Mouse (Mus musculus) ES-Bruce4 (cell line): ENCODE measurements at regions not wholly inside any gene's neighbourhood (a gene's known extent, or its start where the extent isn't known, plus 50 kb on each side); places are given as distances from the start of the nearest gene placed in this dataset.

Experiments used
- H3K27ac ChIP-seq: 2 replicates; pipeline ENCODE4 v1.5.1; 2012; ENCODE audit warnings: low read length, inconsistent platforms; ENCODE audit not compliant: insufficient read depth
- H3K27me3 ChIP-seq: 2 replicates; pipeline ENCODE4 v1.6.1; 2012; ENCODE audit warnings: mild to moderate bottlenecking, low read length, inconsistent platforms; ENCODE audit not compliant: control insufficient read depth, poor library complexity, insufficient read depth, severe bottlenecking
- H3K36me3 ChIP-seq: 2 replicates; pipeline ENCODE4 v1.6.1; 2012; ENCODE audit warnings: inconsistent platforms, mild to moderate bottlenecking, low read length, moderate library complexity; ENCODE audit not compliant: control insufficient read depth, poor library complexity, insufficient read depth, severe bottlenecking
- H3K4me1 ChIP-seq: one replicate; pipeline ENCODE4 v1.8.1; 2011; ENCODE audit warnings: low read length; ENCODE audit not compliant: control insufficient read depth, insufficient read depth
- H3K4me3 ChIP-seq: 2 replicates; pipeline ENCODE4 v1.5.1; 2011; ENCODE audit warnings: low read depth, mild to moderate bottlenecking, low read length
- H3K9ac ChIP-seq: 2 replicates; pipeline ENCODE4 v1.6.1; 2012; ENCODE audit warnings: low read depth, mild to moderate bottlenecking, inconsistent platforms; ENCODE audit not compliant: poor library complexity, severe bottlenecking
- H3K9me3 ChIP-seq: replicated peaks from 2 replicates; pipeline ENCODE4 v1.6.1; 2012; ENCODE audit warnings: mild to moderate bottlenecking, low read length, inconsistent platforms; ENCODE audit not compliant: control insufficient read depth, poor library complexity, insufficient read depth, severe bottlenecking
- CTCF ChIP-seq: IDR thresholded peaks from one replicate; pipeline ENCODE4 v1.8.1; 2011; ENCODE audit warnings: low read depth, low read length
- EP300 ChIP-seq: IDR thresholded peaks from 2 replicates; pipeline ENCODE4 v1.6.1; 2011; ENCODE audit warnings: low read depth, low read length; ENCODE audit not compliant: insufficient read depth
- POLR2A ChIP-seq: IDR thresholded peaks from one replicate; pipeline ENCODE4 v1.8.1; 2011; ENCODE audit warnings: low read length; ENCODE audit not compliant: insufficient read depth

DNA sequence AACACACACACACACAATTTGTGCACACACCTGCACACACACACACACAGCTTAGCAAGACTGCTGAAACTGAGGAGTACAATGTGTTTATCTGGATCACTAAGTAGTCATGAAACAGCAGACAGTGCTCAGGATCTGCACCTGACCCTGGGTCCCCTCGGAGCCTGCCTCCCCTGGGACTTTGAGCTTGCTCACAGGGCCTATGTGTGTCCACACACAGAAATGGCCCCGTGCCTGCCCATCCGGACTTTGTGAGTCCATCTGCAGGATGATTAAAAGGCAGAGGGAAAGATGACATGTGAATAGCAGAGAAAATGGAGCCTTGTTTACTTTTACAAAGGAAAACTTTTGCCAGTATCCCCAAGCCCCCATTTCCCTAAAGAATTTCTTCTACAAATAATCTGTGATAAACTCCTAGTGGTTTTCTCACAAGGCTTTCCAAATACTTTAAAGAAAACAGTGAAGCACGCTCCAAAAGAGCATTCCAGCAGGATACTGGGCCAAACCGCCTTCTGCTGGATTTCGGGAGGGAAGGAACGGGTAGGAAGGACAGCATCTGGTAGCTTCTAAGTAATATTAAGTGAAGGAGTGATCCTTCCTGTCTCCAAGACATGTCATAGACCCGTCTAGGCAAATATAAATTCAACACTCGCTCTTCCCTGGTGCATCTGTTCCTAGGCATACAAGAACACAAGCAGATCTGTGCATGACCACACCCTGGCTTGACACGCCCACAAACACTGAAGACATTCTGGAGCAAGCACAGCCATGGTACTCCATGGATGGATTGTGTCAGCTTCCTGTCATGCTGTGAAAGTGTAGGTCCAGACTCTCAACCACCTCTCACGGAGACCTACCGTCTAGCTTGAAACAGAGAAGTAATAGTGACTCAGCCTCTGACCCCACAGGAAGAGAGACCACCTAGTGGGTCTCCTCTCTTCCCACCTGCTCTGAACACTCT is 52.1 kb upstream of the Zfp637 start:
- H3K27me3 ChIP-seq: no peaks in the 10 kb centered on the region
- no peaks in the 10 kb centered on the region for H3K36me3 ChIP-seq
- no peaks in the 10 kb centered on the region for H3K4me1 ChIP-seq
- H3K9me3 ChIP-seq: no peaks in the 10 kb centered on the region
- H3K4me3 ChIP-seq: no peak overlapping the region
- no peak for TF ChIP-seq POLR2A
- no peak for TF ChIP-seq CTCF
- no peak for TF ChIP-seq EP300
- H3K9ac ChIP-seq: no peak overlapping the region
- no peak overlapping the region for H3K27ac ChIP-seq

DNA sequence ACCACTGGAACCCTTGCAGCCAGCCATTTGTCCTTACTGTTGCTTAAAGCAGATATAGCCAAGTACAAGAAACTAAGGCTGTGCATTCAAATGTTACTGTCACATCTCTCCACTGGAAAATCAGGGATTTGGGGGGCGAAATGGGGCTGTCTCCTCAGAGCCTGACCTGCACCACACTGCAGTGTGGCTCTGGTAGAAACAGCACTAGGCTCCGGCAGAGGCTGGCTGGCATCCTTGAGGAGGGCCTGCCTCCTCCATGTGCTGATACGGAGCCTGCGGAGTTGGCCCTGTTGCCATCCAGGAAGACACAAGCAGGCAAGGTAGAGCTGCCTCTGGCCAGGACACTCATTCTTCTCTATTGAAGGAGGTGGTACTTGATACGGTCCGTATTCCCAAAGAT is 50.4 kb upstream of the Zfp637 start:
- no peak overlapping the region for H3K9ac ChIP-seq
- H3K27me3 ChIP-seq: no peaks in the 10 kb centered on the region
- no peak overlapping the region for H3K27ac ChIP-seq
- no peaks in the 10 kb centered on the region for H3K9me3 ChIP-seq
- H3K4me3 ChIP-seq: no peak overlapping the region
- TF ChIP-seq CTCF (no peak), POLR2A (no peak), EP300 (no peak)
- H3K36me3 ChIP-seq: no peaks in the 10 kb centered on the region
- no peaks in the 10 kb centered on the region for H3K4me1 ChIP-seq
